Mouse (Mus musculus) CD4-positive, CD25-positive, alpha-beta regulatory T cell, adult 4 months (primary cell): ENCODE data around the gene Cntnap2. TPM values are rescaled to one million over a fixed set of nuclear protein-coding genes. Genes with fewer than 3 reads are reported as not detected.

Experiments used
- ATAC-seq: one replicate; pipeline ENCODE4 v1.8.0; 2017
- polyA plus RNA-seq, 2 experiments: library from polyadenylated mRNA; unstranded; fragments of 100-300 nt; shearing (Covaris generic); gene quantifications; one replicate each; pipeline ENCODE4 v1.2.1; 2017

The Cntnap2 gene
- polyA plus RNA-seq, 2 experiments from 2014 or later = 0.08 to 0.09 TPM

- no peak for ATAC-seq
Observed at GRCm38 (mm10) chr6:46705926-46706325, 1646.8 kb downstream of the Cntnap2 start.

- no peak for ATAC-seq
Observed at GRCm38 (mm10) chr6:46716576-46716975, 1657.4 kb downstream of the Cntnap2 start.

- no peak for ATAC-seq
Observed at GRCm38 (mm10) chr6:46733794-46734193, 1674.6 kb downstream of the Cntnap2 start.

- no peak for ATAC-seq
Observed at GRCm38 (mm10) chr6:46748448-46748847, 1689.3 kb downstream of the Cntnap2 start.

- no peak for ATAC-seq
Observed at GRCm38 (mm10) chr6:46763481-46763880, 1704.3 kb downstream of the Cntnap2 start.

- ATAC-seq = no peak
Observed at GRCm38 (mm10) chr6:46774529-46774928, 1715.4 kb downstream of the Cntnap2 start.

GRCm38 (mm10) chr6:46802264-46803110 lies 1743.3 kb downstream of the Cntnap2 start:
- ATAC-seq = no peak

GRCm38 (mm10) chr6:46856635-46857034 lies 1797.5 kb downstream of the Cntnap2 start:
- ATAC-seq = no peak

- no peak for ATAC-seq
Observed at GRCm38 (mm10) chr6:46861076-46861475, 1801.9 kb downstream of the Cntnap2 start.

GRCm38 (mm10) chr6:46866317-46866716 lies 1807.2 kb downstream of the Cntnap2 start:
- ATAC-seq = no peak

- no peak for ATAC-seq
Observed at GRCm38 (mm10) chr6:46886230-46886629, 1827.1 kb downstream of the Cntnap2 start.

- ATAC-seq = no peak
Observed at GRCm38 (mm10) chr6:46909167-46909566, 1850.0 kb downstream of the Cntnap2 start.

- no peak for ATAC-seq
Observed at GRCm38 (mm10) chr6:46918701-46919274, 1859.6 kb downstream of the Cntnap2 start.

- no peak for ATAC-seq
Observed at GRCm38 (mm10) chr6:46919973-46920372, 1860.8 kb downstream of the Cntnap2 start.

- no peak for ATAC-seq
Observed at GRCm38 (mm10) chr6:46924709-46925108, 1865.6 kb downstream of the Cntnap2 start.

GRCm38 (mm10) chr6:46945703-46946102 lies 1886.5 kb downstream of the Cntnap2 start:
- ATAC-seq = no peak

GRCm38 (mm10) chr6:46961022-46961686 lies 1902.0 kb downstream of the Cntnap2 start:
- no peak for ATAC-seq

GRCm38 (mm10) chr6:46963261-46963660 lies 1904.1 kb downstream of the Cntnap2 start:
- no peak for ATAC-seq

- no peak for ATAC-seq
Observed at GRCm38 (mm10) chr6:46963693-46964092, 1904.5 kb downstream of the Cntnap2 start.

- no peak for ATAC-seq
Observed at GRCm38 (mm10) chr6:46972640-46973039, 1913.5 kb downstream of the Cntnap2 start.

- ATAC-seq = no peak
Observed at GRCm38 (mm10) chr6:46996010-46996602, 1936.9 kb downstream of the Cntnap2 start.

GRCm38 (mm10) chr6:47004430-47004829 lies 1945.3 kb downstream of the Cntnap2 start:
- no peak for ATAC-seq

- no peak for ATAC-seq
Observed at GRCm38 (mm10) chr6:47012933-47013332, 1953.8 kb downstream of the Cntnap2 start.
